Mouse (Mus musculus) bone marrow macrophage, adult 2 months (primary cell): ENCODE results near the gene Sprr4. TPM values are rescaled to one million over a fixed set of nuclear protein-coding genes. Genes with fewer than 3 reads are reported as not detected.
"Not testable (repeated sequence)": the region's sequence is repeated elsewhere in the genome, so short reads cannot be mapped to it uniquely, and the experiment has no call there.

Experiments
- H3K27ac ChIP-seq: 2 replicates; pipeline ENCODE4 v1.5.1; 2012; ENCODE audit warnings: low read depth, low read length; ENCODE audit not compliant: insufficient read depth
- H3K4me1 ChIP-seq: 2 replicates; pipeline ENCODE4 v1.6.1; 2012; ENCODE audit warnings: low read length; ENCODE audit not compliant: control insufficient read depth, insufficient read depth
- H3K4me3 ChIP-seq: 2 replicates; pipeline ENCODE4 v1.5.1; 2012; ENCODE audit warnings: mild to moderate bottlenecking, low read length, moderate library complexity; ENCODE audit not compliant: insufficient read depth
- CTCF ChIP-seq: IDR thresholded peaks from 2 replicates; pipeline ENCODE4 v1.5.1; 2012; ENCODE audit warnings: low read depth, mild to moderate bottlenecking, low read length, moderate library complexity
- POLR2A ChIP-seq: IDR thresholded peaks from 2 replicates; pipeline ENCODE4 v1.6.1; 2012; ENCODE audit warnings: mild to moderate bottlenecking, low read depth, low read length, borderline replicate concordance
- polyA plus RNA-seq: library from polyadenylated mRNA; stranded (reverse); fragments of >200 nt; gene quantifications from 2 replicates; pipeline ENCODE4 v1.2.4, GENCODE M21; 2012; ENCODE audit not compliant: missing spikeins, insufficient read depth, insufficient read length

Sprr4 gene
- polyA plus RNA-seq, result not detected in 2 replicates

DNA sequence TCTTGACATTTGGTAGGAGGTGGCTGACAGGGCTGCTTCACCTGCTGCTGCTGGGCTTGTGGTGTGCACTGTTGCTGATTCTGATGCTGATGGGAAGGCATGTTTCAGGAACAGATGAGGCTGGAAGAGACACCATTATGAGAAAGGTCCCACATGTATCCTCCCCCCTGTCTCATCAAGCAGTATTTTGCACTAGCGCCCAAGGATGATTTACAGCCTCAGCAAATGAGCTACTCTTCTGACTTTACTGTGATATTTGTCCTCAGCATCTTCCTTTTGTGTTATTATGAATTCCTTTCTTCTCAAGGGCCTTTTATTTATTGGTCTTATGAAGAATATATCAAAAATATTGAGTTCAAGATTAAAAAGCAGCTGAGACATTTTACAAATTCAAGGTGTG, at the start of gene Sprr4:
Gene Sprr4 (minus strand): TSS at position 101 of the 400 bp plus-strand sequence.
- TF ChIP-seq CTCF (no peak), POLR2A (no peak)
- Histone ChIP-seq H3K4me3 (no peak within 1 kb of the TSS), H3K4me1 (no peaks in the 10 kb centered on the region), H3K27ac (no peak within 1 kb of the TSS)

DNA sequence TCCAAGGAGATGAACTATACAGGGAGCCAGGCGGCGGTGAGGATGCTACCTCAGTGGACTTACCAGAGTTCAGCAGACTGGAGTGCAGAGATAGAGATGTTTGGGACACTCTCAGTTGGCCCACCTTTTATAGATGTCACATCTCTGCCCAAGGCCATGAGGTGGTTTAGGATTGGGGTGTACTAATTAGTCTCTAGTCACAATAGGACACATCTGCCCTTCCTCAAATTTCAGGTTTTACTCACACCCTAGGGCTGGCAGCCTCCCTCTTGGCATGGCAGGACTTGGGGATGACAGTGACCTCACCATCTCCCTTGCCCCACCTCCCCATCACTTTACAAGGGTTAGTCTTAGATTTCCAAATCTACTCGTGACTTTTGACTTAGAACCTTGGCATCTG, 34.1 kb upstream of the Sprr4 start, which contains the start of gene 2310046K23Rik:
Gene 2310046K23Rik (minus strand): TSS at position 101 of the 400 bp plus-strand sequence.
- TF ChIP-seq POLR2A, result no peak
- no peak for TF ChIP-seq CTCF
- no peak within 1 kb of the TSS for H3K27ac ChIP-seq

DNA sequence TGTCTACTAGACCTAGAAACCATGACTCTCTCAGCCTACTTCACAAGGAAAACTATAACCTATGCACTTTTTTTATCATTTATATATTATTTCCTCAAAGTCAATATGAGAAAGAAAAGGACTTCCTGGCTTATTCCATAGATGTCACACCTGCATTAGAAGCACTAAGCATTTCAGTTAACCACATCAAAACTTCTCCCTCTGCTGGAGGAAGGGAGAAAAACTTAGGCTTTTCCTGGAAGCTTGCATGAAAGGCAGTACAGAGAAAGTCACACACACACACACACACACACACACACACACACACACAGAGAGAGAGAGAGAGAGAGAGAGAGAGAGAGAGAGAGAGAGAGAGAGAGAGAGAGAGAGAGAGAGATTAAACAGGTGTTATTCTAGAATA, 12.0 kb upstream of the Sprr4 start:
- Histone ChIP-seq H3K27ac (no peak overlapping the region), H3K4me3 (no peak overlapping the region), H3K4me1 (no peaks in the 10 kb centered on the region)
- TF ChIP-seq CTCF (no peak), POLR2A (no peak)

More for the DNA sequence above, 34.1 kb upstream of the Sprr4 start, which contains the start of gene 2310046K23Rik:
- Histone ChIP-seq H3K4me3 (no peak within 1 kb of the TSS), H3K4me1 (no peaks in the 10 kb centered on the region)

DNA sequence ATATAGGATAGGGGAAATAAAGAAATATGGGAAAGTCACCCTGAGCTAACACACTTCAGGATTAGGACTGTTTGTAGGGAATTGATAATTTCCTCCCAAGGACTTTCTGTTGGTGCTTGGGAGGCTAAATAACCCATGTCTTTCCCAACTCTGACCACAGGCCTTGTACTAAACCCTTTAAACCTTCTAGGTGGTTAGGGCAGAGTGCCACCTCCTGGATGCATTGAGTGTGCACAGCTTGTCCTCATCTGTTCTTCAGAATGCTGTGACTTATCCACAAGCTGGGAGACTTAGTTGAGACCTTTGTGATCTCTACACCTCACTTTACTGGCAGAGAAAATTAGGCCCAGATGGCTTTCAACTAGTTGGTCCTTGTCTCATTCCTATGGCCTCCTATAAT, 10.5 kb upstream of the Sprr4 start:
- no peaks in the 10 kb centered on the region for H3K4me1 ChIP-seq
- no peak overlapping the region for H3K27ac ChIP-seq
- H3K4me3 ChIP-seq, result no peak overlapping the region

DNA sequence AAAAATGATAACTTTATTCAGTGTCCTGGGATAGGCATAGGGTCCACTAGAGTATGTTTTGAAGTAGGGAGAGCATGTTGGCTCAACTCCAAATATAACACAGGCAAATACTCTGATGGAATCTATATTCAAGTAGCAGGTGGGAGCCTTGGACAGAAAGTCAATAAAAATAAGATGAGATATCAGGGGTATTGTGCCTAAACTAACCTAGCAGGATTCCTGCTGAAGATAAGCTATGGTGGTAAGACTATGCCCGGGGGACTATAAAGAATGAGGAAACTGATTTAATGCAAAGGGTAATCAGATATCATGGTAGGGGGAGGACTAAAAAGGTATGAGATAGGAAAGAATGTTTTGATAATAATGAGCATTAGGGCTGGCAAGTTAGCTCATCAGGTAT, 7.9 kb upstream of the Sprr4 start:
- Histone ChIP-seq H3K4me1 (no peaks in the 10 kb centered on the region), H3K27ac (no peak overlapping the region), H3K4me3 (no peak overlapping the region)
- TF ChIP-seq POLR2A (no peak), CTCF (no peak)

More for the DNA sequence above, 10.5 kb upstream of the Sprr4 start:
- TF ChIP-seq POLR2A (no peak), CTCF (no peak)

DNA sequence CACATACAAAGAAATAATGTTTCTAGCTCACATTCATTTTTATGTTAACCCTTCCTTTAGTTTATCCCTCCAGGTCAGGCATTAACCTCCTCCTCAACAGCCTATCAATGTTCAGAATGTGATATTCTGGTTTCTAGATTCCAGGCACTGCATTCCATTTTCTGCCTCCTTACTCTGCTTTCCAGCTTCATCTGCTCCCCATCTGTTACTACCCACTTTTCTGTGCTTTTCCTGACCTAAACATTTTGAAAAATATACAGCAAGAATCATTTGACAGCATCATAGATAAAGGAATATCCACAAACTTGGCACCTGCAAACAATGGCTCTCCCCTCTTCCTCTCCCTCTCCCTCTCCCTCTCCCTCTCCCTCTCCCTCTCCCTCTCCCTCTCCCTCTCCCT, 3.2 kb upstream of the Sprr4 start:
- Histone ChIP-seq H3K27ac (no peak overlapping the region), H3K4me3 (no peak overlapping the region), H3K4me1 (no peaks in the 10 kb centered on the region)
- TF ChIP-seq CTCF, result no peak

DNA sequence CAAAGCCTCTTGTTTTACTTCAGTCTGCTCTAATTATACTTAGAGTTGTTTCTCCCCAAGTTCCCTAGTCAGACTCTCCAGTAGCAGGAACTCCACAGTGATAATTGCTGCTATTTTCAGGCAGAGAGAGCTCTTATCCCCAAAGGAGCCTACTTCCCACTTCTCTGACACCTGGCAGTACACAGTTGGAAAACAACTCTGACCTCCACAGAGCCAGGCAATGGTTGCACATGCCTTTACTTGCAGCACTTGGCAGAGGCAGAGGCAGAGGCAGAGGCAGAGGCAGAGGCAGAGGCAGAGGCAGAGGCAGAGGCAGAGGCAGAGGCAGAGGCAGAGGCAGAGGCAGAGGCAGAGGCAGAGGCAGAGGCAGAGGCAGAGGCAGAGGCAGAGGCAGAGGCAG, 10.0 kb downstream of the Sprr4 start:
- H3K27ac ChIP-seq, H3K4me3 ChIP-seq, H3K4me1 ChIP-seq: not testable (repeated sequence)

DNA sequence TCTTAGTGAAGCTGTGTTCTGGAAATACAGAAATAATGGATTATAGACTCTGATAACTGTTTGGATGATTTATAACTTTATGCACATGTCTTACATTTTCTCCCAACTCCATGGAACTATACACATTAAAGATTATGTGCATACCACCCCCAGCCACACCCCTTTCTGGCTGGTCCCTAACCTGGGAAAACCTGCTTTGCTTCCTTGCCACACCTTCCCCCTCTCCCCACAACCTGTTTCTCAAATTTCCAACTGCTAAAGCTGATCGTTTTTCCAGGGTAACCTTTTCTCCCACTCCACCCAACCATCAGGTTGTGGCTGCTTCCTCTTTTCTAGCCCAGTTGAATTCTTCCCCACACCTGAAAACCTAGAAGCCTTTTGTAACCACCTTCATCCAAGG, 14.0 kb downstream of the Sprr4 start:
- no peak for TF ChIP-seq POLR2A
- no peak overlapping the region for H3K27ac ChIP-seq
- H3K4me3 ChIP-seq, result no peak overlapping the region
- H3K4me1 ChIP-seq, result no peaks in the 10 kb centered on the region

DNA sequence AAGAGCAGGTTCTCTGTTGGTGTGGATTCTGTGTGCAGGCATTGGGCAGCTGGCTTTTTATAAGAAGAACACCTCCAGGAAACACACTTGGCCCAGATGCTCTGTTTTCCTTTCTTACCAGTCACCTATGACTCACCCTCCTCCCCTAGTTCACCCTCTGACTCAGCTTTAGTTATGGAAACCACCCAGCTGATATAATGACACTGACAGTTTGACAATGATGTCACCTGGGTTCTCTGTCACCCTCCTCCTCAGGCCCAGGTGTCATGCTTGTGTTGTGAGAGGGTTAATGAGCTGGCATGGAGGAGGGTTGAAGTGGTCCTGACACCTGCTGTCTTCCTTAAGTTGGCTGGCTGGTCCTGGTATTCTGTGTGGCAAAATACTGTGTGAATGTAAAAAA, 14.4 kb downstream of the Sprr4 start, which contains the start of gene Sprr1a:
Gene Sprr1a (minus strand): TSS at position 33 of the 400 bp plus-strand sequence.
- no peak within 1 kb of the TSS for H3K4me3 ChIP-seq
- TF ChIP-seq CTCF (no peak), POLR2A (no peak)
- H3K27ac ChIP-seq, result no peak within 1 kb of the TSS
- H3K4me1 ChIP-seq, result no peaks in the 10 kb centered on the region

DNA sequence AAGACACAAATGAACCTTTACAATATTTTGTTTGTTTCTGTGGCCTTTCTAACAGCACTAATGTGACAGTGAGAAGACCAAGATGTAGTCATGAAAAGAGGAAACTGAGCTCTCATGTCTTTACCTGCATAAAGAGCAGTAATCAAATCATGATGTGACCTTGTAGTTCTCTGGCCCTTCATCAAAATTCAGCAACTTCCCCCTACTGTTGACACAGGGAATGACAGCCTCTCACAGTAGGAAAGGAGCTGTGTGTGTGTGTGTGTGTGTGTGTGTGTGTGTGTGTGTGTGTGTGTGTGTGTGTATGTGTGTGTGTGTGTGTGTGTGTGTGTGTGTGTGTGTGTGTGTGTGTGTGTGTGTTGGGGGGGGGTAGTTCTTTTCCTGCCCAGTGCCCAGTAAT, 19.0 kb downstream of the Sprr4 start:
- H3K4me3 ChIP-seq, H3K4me1 ChIP-seq, H3K27ac ChIP-seq: not testable (repeated sequence)

DNA sequence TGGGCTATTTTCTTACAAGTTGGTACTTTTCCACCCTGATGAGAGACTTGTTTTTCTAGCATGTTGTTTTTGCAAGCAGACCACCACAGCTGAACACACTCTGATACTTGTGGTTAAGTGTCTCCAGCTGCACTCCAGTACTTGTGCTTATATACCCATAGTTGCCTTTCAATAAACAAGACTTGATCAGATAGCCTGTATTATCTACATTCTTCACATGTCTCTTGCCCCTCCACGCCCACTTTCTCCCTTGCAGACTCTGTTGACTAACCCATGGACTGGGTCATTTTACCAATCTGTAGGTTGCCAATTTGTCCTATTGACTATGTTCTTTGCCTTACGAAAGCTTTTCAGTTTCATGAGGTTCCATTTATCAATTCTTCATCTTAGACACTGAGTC, 30.2 kb downstream of the Sprr4 start:
- Histone ChIP-seq H3K27ac (no peak overlapping the region), H3K4me1 (no peaks in the 10 kb centered on the region), H3K4me3 (no peak overlapping the region)
- TF ChIP-seq CTCF, result no peak
- no peak for TF ChIP-seq POLR2A

DNA sequence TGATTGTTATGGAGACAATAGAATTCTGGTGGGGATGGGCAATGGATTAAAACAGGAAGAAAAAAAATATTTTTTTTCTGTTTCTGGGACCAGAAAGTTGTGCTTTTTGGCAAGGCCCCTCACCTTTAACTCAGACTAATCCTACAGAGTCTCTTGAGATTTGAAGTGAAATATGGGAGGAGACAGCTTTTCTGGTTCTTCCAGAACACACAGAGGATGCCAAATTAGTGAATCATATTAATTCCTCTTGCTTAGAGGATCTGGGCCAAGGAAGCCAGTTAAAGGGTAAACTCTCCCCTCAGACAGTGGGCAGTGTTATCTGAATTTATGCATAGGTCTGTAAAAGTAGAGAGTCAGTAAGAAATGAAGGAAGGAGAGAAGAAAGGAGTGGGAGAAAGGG, 32.9 kb downstream of the Sprr4 start:
- Histone ChIP-seq H3K4me3 (no peak overlapping the region), H3K27ac (no peak overlapping the region), H3K4me1 (no peaks in the 10 kb centered on the region)
- TF ChIP-seq CTCF (no peak), POLR2A (no peak)
